Mouse (Mus musculus) layer of hippocampus, postnatal 14 days (tissue): ENCODE measurements at regions not wholly inside any gene's neighbourhood (a gene's known extent, or its start where the extent isn't known, plus 50 kb on each side); places are given as distances from the start of the nearest gene placed in this dataset.
"Not testable (repeated sequence)": the region's sequence is repeated elsewhere in the genome, so short reads cannot be mapped to it uniquely, and the experiment has no call there.

Experiments
- DNase-seq, 2 experiments: peaks; one replicate each; pipeline ENCODE4 v3.0.0; 2021 to 2022; ENCODE audit warnings: low spot score in 2 of 2, mixed read lengths in 1 of 2

DNA sequence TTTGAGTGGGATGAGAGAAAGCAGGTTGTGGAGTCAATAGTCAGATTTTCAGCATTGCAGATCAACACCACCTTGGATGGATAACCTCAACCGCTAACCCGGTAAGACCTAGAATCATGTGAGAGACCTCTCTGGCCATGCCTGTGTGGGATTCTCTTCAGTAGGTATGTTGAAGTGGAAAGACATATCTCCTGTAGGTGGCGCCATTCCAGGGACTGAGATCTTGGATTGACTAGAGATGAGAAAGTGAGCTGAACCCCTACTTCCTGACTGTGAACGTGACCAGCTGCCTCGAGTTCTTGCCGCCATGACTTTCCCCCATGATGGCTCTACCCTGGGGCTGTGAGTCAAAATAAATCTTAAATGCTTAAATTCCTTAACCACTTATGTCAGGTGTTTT lies 102.7 kb downstream of the Eva1a start:
- DNase-seq, result no peak

DNA sequence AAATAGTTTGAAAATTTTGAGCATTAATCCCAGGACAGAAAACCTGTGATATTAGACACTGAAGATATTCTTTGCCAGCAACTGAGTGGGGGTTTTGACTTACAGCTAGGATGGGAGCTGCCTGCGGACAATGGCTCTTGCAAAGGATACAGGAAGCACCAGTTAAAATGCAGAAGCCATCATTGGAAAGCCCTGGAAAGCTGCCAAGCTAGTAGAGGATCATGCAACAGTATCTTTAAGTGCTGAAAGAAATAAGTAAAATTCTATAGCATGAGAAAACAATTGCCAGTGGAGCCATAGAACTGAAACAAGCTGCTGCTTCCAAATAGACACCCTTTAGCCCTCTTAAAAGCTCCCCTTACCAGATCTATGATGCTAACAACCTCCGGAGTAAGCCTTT lies 109.2 kb downstream of the Eva1a start:
- DNase-seq, result no peak

DNA sequence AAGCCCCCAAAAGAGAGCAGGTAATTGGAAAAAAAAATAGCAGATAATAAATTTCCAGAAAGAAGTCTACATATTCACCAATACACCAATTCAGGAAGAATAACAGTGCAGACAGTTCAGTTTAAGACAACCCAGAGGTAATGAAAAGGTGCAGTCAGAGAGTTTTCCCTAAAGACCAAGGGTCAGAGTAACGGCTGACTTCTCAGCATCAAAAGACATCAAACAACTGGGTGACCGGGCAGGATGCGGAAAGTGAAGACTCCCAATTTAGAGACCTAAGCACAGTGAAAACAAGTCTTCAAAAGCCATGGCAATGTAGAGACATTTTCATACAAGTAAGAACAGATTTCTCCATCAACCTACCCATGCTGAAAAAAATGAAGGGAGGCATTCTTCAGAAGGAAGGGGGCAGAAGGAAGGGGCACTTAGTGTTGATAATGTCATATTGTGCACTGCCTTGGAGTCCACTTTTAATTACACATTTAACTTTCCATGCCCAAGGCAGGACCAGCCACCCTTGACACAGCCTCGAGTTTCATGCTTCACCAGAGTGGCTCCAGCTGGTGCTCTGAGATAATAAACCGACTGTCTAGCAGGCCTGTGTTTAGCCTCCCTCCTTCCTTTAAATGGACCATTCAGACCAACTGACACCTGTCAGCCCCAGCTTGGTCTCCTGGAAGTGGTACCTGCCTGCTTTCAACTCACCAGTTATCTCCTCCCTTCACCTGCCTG lies 129.7 kb downstream of the Eva1a start:
- no peak for DNase-seq

DNA sequence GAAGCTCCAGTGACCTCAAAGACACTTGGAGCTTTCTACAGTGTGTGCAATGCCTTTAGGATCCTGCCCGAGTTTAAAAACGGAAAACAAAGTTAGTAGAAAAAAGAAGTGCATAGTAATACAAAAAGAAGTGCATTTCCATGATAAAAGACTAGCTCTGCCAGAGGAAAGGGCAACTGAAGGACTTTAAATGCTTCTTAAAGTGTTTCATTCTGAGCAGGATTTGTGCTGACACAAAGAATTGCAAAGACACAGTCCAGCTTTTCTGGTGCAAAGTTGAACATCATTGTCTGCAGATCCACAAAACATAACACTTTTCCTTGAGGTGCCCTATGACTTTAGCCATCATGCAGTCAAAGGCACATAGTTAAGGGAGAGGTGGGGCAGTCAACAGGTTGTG lies 134.1 kb downstream of the Eva1a start:
- DNase-seq, result no peak

DNA sequence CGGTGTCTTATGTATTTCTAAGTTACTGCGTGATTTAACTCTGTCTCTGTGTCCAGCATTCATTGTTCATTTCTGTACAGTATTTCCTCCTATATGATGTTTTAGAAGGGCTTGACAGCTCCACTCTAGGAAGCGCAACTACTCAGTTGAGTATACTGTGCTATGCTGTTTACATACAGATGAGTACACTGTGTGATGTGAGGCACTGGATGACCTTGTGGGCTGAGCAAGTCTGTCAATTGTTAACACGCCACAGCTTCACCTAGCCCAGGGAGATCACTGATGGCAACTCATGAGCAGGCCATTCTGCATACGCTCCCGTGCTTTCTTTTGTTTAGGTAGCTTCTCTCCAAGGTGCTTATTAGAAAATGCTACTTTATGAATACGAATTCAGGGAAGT lies 159.3 kb downstream of the Eva1a start:
- DNase-seq, result no peak

DNA sequence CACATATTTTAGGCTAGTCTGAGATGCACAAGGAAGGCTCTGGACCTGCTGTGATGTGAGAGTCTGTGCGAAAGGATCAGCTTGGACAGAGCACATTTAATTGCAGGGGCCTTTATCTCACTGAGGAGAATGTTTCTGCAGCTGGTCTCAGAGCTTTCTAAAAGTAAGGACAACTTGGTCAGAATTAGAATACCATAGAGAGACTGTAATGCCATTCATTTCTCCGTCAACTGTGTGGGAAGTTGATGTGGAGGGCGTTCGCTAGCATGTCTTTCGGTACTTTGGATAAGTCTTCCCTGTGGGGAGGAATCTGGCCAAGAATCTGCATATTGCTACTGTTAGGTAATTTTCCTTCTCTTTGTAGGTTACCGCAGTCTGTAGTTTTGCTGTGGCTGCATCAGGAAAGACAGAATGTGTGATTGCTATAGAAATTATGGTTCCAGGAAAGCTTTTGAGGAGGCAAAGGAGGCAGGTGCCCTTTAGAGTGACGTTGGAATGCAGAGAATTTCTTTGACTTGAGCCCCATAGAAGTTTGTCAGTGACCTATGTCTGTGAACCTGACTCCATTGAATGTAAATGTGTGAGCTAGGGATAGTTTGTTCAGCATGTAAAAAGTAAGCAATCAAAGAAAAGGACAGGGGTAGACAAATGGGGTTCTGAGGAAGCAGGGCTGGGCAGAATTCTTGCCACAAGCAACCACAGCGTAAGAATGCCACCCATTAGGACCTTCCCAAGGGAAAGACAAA lies 164.2 kb downstream of the Eva1a start:
- no peak for DNase-seq

DNA sequence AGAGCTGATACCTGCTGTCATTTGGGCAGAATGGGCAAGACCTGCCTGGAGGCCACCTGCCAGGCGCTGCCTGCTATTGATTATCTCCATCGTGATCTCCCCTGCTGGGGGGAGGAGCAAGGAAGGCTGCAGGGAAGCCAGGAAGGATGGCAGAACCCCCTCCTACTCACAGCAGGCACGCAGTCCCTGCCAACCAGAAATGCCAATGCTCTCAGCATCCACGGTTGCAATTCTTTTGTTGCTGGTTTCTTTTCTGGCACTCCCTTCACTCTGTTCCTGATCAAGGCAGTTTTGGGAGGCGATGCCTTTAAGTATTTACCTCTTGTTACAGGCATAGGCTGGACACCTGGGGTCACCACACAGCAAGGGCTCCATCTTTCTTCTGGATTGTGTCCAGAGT lies 164.3 kb upstream of the Tacr1 start:
- DNase-seq, result peak; percentile 42 to 48

DNA sequence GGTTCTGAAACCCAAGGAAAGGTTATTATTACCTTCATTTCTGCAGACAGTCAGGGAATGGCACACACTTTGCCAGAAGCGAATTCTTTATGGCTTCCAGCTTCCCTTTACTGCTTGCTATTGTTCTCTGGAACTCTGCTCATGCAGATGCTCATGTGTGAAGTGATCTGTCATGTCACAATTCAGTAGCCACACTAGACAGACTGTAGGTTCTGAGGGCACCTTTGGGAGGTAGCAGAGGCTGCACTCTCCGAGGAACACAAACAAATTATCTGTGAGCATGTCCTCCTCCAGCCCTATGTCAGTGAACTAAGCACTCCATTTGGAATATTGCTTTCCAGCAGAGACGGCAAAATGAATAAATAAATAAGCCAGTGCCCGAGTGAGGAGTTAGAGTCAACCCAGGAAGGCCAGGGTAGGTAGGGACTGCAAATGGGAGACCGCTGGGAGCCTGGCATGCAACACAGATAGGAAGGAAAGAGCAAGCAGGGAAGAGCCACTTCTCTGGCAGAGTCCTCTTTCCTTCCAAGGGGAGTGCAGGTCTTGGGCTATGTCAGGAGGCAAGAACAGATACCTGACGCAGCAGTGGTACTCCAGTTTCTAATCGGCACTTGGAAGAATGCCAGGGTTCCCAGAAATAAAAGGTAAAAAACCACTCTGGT lies 161.4 kb upstream of the Tacr1 start:
- no peak for DNase-seq

DNA sequence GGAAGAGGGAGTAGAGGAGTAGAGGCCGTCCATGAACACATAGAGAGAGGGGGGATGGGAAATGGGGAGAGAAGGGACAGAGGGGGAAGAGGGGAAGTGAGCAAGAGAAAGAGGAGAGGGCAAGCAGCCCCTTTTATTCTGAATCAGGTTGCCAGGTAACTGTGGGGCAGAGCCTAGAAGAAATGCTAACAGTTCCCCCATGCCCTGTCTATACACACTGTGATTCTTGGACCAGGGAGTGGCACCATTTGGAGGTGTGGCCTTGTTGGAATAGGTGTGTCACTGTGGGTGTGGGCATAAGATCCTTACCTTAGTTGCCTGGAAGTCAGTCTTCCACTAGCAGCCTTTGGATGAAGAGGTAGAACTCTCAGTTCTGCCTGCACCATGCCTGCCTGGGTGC lies 154.5 kb upstream of the Tacr1 start:
- not testable (repeated sequence) for DNase-seq

DNA sequence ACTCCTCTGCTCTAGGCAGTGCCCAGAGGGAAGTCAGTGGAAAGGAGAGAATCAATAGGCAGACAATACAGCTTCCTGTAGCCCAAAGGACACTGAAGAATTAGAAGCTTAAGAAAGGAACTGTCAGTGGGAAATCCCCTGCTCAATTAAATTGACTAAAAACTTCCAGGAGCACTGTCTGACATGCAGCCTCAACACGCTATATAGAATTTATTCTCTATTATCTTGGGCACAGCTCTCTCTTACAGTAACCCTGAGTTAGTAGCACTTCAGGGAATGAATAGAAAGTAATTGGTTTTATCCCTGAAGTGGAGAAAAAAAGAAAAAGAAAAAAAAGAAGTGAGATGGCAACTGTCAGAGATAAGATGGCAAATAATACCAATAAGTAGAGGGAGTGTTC lies 117.6 kb upstream of the Tacr1 start:
- no peak for DNase-seq

DNA sequence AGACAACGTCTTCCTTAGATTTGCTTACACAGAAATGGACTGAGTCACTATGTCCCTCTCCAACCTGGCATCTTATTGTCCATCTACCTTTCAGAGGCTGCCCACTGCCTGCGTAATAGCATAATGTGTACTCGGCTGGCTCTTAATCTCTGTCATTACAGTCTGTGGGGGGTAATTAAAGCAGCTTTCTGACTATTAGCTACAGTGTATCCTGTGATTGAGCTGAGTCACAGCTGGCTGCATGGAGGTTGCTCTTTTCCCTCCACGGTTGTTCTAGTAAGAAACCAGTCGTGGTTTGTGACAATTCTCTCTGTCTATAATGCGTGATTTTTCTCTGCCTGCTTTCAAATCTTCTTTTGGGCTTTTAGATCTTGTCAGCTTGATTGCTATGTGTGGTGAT lies 116.9 kb upstream of the Tacr1 start:
- DNase-seq, result no peak

DNA sequence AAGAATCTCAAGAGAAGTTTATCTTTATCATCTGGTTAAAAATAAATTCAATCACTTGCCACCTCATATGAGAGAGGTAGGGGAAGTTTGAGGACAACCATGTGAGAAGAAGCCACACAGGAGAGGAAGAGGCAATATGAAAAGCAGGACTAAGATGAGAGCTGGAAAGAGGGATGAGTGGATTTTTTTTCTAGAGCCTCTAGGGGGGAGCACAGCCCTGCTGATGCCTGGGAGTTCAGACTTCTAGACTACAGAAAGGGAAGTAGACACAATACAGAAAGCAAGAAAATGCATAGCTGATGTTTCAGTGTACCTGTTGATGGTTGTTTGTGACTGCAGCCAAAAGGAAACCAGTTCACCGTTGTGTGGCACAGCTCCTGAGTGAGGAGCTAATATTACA lies 108.6 kb upstream of the Tacr1 start:
- DNase-seq, result peak; percentile 6 to 10

DNA sequence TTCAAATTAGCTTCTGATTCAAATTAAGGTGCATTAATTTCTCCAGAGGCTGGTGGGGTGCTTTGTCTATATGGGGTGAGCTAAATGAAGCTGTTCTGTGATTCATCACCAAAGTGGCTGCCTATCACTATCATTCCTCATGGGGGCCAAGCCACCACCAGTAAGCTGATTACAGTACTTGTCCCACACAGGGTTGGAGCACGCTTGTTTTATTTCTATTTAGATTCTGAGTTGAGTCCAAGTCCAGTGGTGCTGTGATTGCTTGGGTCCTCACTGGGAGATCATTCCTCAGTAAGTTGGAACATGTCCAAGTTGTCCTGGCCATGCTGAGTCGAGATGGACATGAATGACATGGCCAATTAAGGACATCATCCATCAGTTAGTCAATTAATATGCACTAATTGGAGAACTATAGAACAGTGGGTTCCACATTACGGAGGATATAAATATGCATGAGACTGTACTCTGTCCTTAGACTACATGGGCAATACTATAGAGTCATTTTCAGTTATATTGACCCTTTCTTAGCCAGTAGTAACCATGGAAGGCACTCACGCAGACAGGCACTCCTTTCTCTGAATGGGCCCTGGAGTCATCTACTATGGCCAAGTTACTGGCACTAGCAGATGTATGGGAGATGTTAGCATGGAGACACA lies 105.3 kb upstream of the Tacr1 start:
- DNase-seq, result no peak

DNA sequence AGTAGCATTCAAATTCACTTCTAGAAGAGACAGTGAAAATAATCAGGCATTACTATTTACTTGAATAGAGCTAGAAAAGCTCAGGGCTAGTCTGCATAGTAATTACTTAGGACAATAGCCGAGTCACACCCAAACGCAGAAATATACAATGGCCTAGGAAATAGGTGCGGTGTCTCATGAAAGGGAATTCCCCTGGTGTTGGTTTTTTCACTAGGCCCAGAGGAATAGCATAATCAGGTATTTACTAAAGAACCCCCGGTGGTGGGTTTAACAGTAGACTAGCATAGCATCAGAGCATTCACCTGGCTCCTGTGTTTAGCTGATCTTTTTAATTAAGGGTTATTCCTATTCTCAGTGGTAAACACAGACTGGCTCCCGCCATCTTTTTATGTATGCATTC lies 99.9 kb upstream of the Tacr1 start:
- not testable (repeated sequence) for DNase-seq

DNA sequence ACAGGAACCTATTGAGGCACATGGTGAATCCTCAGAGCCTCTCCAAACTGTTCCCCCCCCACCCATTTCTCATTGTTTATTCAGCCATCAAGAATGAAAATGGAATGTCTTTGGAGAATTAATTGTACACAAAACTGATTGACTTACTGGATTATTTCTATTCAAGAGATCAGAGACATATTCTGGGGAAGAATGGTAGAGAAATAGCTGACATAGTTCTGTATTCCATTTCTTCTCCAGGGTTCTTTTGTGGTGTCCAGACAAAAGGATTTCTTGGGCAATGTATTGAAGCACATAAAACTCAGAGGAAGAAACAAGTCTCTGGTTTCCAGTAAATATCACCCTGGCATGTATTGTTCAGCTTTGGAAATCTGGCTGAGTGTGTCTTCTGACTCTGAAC lies 88.4 kb upstream of the Tacr1 start:
- DNase-seq, result no peak
